Mouse (Mus musculus): ENCODE measurements around the gene Spata2l. TPM values are rescaled to one million over a fixed set of nuclear protein-coding genes. Genes with fewer than 3 reads are reported as not detected.
A peak's percentile ranks its signal among the peaks of the same experiment; 100 is the strongest.

Spata2l gene
- polyA plus RNA-seq, 1 experiment from 2014 or later = 5.0 TPM

DNA sequence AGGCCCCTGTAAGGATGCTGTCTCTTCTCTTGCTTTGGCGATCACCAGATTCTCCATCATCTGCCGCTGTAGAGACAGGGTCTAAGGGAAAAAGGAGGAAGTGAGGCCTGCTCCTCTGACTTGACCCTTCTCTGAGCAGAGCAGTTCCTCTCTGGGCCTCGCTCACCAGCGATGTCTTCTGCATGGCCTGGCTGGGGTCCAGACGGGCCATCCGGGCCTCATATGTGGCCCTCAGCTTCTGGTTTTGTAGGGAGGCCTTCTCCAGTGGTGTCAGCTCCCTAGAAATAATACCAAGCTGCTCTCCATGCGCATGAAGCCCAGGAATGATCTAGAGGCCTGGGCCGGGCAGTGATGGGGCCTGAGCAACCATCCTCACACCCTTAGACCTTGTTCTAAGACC is 12.6 kb upstream of the Spata2l start:
- ATAC-seq = no peak
- no peak overlapping the region for H3K9ac ChIP-seq (ENCODE audit: low read depth, low read length)
- no peaks in the 10 kb centered on the region for H3K9me3 ChIP-seq (ENCODE audit: control insufficient read depth)
- 91% methylated on average over 8 of the region's 8 CpGs for WGBS
- no peak for TF ChIP-seq CTCF (IDR thresholded peaks at IDR 0.05; ENCODE audit: low read depth)
- H3K4me1 ChIP-seq (replicated peaks; ENCODE audit: control insufficient read depth, insufficient read depth, low read length) = no peaks in the 10 kb centered on the region
- H3K4me3 ChIP-seq (ENCODE audit: low read depth, low read length) = no peak overlapping the region
- peaks cover 60% of the 10 kb centered on the region for H3K36me3 ChIP-seq (ENCODE audit: control insufficient read depth, insufficient read depth)
- no peak overlapping the region for H3K4me2 ChIP-seq (replicated peaks; ENCODE audit: low read depth)
- H3K27me3 ChIP-seq (replicated peaks; ENCODE audit: control insufficient read depth, insufficient read depth, low read length) = no peaks in the 10 kb centered on the region
- no peak overlapping the region for H3K27ac ChIP-seq (ENCODE audit: low read depth, low read length)

DNA sequence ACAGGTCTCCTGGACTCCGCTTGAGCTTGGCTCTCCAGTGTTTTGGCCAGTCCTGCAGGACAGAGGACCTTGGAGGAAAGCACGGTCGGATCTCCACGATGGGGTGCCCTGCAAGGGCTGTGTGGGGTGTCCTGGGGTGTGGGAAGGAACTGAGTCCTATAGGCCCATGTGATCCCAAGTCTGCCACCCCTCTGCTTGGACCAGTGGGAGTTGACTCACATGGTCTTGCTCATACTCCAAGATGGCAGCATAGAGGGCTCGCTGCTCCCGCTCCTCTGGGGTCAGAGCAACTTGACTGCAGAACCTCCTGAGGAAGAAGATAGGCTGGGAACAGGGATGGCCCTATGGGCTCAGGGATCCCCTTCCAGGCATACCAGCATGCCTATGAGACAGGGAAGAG is 11.7 kb upstream of the Spata2l start:
- H3K4me1 ChIP-seq (replicated peaks; ENCODE audit: control insufficient read depth, insufficient read depth, low read length) = no peaks in the 10 kb centered on the region
- no peak for ATAC-seq
- no peak overlapping the region for H3K4me3 ChIP-seq (ENCODE audit: low read depth, low read length)
- H3K27ac ChIP-seq (ENCODE audit: low read depth, low read length) = no peak overlapping the region
- H3K27me3 ChIP-seq (replicated peaks; ENCODE audit: control insufficient read depth, insufficient read depth, low read length) = no peaks in the 10 kb centered on the region
- no peak overlapping the region for H3K9ac ChIP-seq (ENCODE audit: low read depth, low read length)
- H3K4me2 ChIP-seq (replicated peaks; ENCODE audit: low read depth) = no peak overlapping the region
- H3K9me3 ChIP-seq (ENCODE audit: control insufficient read depth) = no peaks in the 10 kb centered on the region
- WGBS = 97% methylated on average over 6 of the region's 6 CpGs
- H3K36me3 ChIP-seq (ENCODE audit: control insufficient read depth, insufficient read depth) = peaks cover 61% of the 10 kb centered on the region
- no peak for TF ChIP-seq CTCF (IDR thresholded peaks at IDR 0.05; ENCODE audit: low read depth)

DNA sequence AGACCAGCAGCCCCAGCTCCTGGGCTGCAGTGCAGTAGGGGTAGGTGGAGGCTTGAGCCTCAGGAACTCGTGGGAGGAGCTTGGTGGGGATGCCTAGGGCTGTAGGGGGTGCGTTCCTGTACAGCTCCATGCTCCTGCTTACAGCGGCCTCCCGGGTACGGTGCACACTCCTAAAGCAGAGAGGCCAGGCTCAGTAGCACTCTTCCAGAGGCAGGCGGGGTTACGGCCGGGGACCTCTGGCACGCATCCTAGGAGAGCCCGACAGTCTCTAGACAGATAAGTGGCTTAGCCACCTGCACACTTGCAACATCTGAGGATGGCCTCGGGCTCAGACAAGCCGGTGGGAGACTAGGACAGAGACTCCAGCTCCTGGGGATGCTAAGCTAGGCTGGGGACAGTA is 9.5 kb upstream of the Spata2l start:
- Histone ChIP-seq H3K4me1 (replicated peaks; ENCODE audit: control insufficient read depth, insufficient read depth, low read length) (no peaks in the 10 kb centered on the region), H3K4me2 (replicated peaks; ENCODE audit: low read depth) (no peak overlapping the region), H3K36me3 (ENCODE audit: control insufficient read depth, insufficient read depth) (peaks cover 63% of the 10 kb centered on the region), H3K9me3 (ENCODE audit: control insufficient read depth) (no peaks in the 10 kb centered on the region), H3K4me3 (ENCODE audit: low read depth, low read length) (no peak overlapping the region), H3K9ac (ENCODE audit: low read depth, low read length) (no peak overlapping the region), H3K27me3 (replicated peaks; ENCODE audit: control insufficient read depth, insufficient read depth, low read length) (no peaks in the 10 kb centered on the region), H3K27ac (ENCODE audit: low read depth, low read length) (no peak overlapping the region)
- TF ChIP-seq CTCF (IDR thresholded peaks at IDR 0.05; ENCODE audit: low read depth) = no peak
- WGBS = 87% methylated on average over 12 of the region's 12 CpGs
- no peak for ATAC-seq

DNA sequence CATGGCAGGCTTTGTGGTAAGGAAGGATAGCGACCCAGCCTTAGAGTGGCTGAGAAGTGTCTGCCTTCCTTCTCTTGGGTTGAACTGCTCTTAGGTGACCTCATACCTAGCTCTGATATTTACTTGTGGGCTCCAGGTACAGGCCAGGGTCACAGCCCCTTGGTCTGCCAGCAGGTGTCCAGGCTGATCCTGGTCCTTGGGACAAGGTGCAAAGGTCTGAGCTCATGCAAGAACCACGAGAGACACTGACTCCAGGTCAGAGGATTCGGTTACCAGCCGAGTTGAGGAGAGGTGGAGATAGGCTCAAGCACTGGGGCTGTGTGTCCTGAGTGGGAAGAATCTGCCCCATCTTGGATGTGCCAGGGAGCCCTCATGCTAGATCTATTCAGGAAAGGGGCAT is 8.3 kb upstream of the Spata2l start:
- no peaks in the 10 kb centered on the region for H3K4me1 ChIP-seq (replicated peaks; ENCODE audit: control insufficient read depth, insufficient read depth, low read length)
- peaks cover 58% of the 10 kb centered on the region for H3K36me3 ChIP-seq (ENCODE audit: control insufficient read depth, insufficient read depth)
- no peak overlapping the region for H3K9ac ChIP-seq (ENCODE audit: low read depth, low read length)
- H3K4me2 ChIP-seq (replicated peaks; ENCODE audit: low read depth) = no peak overlapping the region
- no peak overlapping the region for H3K27ac ChIP-seq (ENCODE audit: low read depth, low read length)
- H3K27me3 ChIP-seq (replicated peaks; ENCODE audit: control insufficient read depth, insufficient read depth, low read length) = no peaks in the 10 kb centered on the region
- WGBS = 94% methylated on average over 4 of the region's 4 CpGs
- H3K9me3 ChIP-seq (ENCODE audit: control insufficient read depth) = no peaks in the 10 kb centered on the region
- H3K4me3 ChIP-seq (ENCODE audit: low read depth, low read length) = no peak overlapping the region
- TF ChIP-seq CTCF (IDR thresholded peaks at IDR 0.05; ENCODE audit: low read depth) = no peak
- ATAC-seq = no peak

DNA sequence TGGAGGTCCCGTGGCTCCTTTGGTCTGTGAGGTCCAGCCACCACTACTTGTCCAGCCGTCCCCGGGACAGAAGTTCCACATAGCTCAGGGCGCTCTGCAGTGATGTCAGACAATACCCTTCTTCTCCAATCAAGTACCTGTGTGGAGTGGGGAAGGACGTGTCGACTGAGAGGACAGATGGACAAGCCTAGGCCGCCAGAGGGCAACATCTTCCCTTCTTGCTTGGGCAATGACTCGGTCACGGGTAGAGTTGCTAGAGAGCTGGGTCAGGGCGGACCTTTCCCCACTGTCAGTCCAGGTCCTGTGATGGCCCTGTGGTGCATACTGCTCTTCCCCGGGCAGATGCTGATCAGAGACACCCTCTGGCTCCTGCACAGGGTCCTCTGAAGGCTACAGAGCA is 7.0 kb upstream of the Spata2l start:
- H3K27me3 ChIP-seq (replicated peaks; ENCODE audit: control insufficient read depth, insufficient read depth, low read length) = no peaks in the 10 kb centered on the region
- TF ChIP-seq CTCF (IDR thresholded peaks at IDR 0.05; ENCODE audit: low read depth) = peak; percentile 52
- no peak overlapping the region for H3K4me3 ChIP-seq (ENCODE audit: low read depth, low read length)
- no peaks in the 10 kb centered on the region for H3K9me3 ChIP-seq (ENCODE audit: control insufficient read depth)
- no peak overlapping the region for H3K27ac ChIP-seq (ENCODE audit: low read depth, low read length)
- no peak overlapping the region for H3K4me2 ChIP-seq (replicated peaks; ENCODE audit: low read depth)
- ATAC-seq = no peak
- H3K4me1 ChIP-seq (replicated peaks; ENCODE audit: control insufficient read depth, insufficient read depth, low read length) = no peaks in the 10 kb centered on the region
- 68% methylated on average over 11 of the region's 11 CpGs for WGBS
- no peak overlapping the region for H3K9ac ChIP-seq (ENCODE audit: low read depth, low read length)
- H3K36me3 ChIP-seq (ENCODE audit: control insufficient read depth, insufficient read depth) = peaks cover 45% of the 10 kb centered on the region

DNA sequence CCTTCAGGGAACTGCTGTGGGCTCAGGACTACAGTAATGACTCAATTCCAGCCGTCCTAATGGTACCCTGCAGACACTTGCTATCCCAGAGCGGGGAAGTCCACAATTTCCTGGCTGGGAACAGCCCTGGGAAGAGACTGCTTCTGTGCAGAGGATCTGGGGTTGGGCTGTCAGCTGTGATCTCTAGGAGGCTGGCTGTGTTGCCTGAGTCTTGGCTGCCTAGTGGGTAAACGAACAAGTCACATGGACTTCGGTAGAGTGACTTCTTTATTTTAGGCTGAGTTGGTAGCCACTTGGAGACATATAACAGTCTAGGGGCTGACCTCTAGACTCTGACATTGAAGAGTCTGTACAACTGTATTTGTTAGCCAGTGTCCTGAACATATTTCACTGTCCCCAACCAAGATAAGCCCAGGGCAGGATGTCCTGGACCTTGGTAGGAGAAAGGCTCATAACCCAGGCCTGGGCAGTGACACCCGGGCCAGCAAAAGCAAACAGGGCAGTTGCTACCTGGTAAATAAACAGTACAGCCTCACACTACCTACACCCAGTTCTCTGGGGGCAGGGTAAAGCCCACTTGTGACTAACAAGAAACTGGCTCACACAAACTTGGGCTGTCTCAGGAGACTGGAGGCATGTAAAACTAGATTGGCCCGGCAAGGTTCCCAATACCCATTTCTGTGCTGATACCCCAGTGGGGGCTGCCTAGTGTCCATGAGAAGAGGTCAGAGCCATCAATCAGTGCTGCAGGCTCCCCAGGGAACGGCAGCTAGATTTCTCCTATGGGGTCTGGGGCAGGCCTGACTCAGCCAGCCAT is 6.3 kb upstream of the Spata2l start:
- WGBS = 78% methylated on average over 7 of the region's 7 CpGs
- H3K4me3 ChIP-seq (ENCODE audit: low read depth, low read length) = no peak overlapping the region
- H3K4me1 ChIP-seq (replicated peaks; ENCODE audit: control insufficient read depth, insufficient read depth, low read length) = no peaks in the 10 kb centered on the region
- ATAC-seq = no peak
- no peaks in the 10 kb centered on the region for H3K27me3 ChIP-seq (replicated peaks; ENCODE audit: control insufficient read depth, insufficient read depth, low read length)
- no peak for TF ChIP-seq CTCF (IDR thresholded peaks at IDR 0.05; ENCODE audit: low read depth)
- H3K27ac ChIP-seq (ENCODE audit: low read depth, low read length) = no peak overlapping the region
- H3K9me3 ChIP-seq (ENCODE audit: control insufficient read depth) = no peaks in the 10 kb centered on the region
- peaks cover 37% of the 10 kb centered on the region for H3K36me3 ChIP-seq (ENCODE audit: control insufficient read depth, insufficient read depth)
- no peak overlapping the region for H3K4me2 ChIP-seq (replicated peaks; ENCODE audit: low read depth)
- H3K9ac ChIP-seq (ENCODE audit: low read depth, low read length) = no peak overlapping the region

Data from intestine, postnatal 0 days (tissue).